Mouse (Mus musculus): Measurements from ENCODE around the gene Fam209. TPM values are rescaled to one million over a fixed set of nuclear protein-coding genes. Genes with fewer than 3 reads are reported as not detected.

The Fam209 gene
- polyA plus RNA-seq, 1 experiment from 2014 or later: 0.12 TPM

DNA sequence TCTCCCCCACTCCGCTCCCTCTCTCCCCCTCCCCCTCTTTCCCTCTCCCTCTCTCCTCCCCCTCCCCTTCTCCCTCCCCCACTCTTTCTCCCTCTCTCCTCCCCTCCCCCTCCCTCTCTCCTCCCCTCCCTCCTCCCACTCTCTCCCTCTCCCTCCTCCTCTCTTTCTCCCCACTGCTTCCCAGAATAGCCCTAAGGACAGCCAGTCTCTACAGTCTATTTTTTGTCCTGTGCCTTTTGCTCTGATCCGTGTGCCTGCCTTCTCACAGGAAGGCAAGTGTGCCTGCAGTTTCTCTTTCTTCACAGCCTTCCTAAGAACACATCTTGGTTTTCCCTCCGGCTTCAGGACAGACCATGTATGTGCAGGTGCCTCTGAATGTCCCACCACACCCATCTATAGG is 5.0 kb downstream of the Fam209 start:
- ATAC-seq (no peak), DNase-seq (ENCODE audit: low read depth, low spot score) (no peak)
- H3K27me3 ChIP-seq: no peaks in the 10 kb centered on the region
- ChIA-PET POLR2A (no interaction called here), CTCF (interaction anchor here (1.2 to 1.6 kb wide), 3 partner anchors 25 to 300 kb away, joined by 3 to 5 read pairs (median 4); no protein-coding TSS in a partner anchor)
- in situ Hi-C loops (cut with MboI; ENCODE audit: low pct_unique_long_range_greater_than_20kb): loop anchor here (5.0 to 25.0 kb wide), 3 partner anchors 300 to 610 kb away; no protein-coding TSS in a partner anchor
- no peak for TF ChIP-seq CTCF (IDR thresholded peaks at IDR 0.05)

DNA sequence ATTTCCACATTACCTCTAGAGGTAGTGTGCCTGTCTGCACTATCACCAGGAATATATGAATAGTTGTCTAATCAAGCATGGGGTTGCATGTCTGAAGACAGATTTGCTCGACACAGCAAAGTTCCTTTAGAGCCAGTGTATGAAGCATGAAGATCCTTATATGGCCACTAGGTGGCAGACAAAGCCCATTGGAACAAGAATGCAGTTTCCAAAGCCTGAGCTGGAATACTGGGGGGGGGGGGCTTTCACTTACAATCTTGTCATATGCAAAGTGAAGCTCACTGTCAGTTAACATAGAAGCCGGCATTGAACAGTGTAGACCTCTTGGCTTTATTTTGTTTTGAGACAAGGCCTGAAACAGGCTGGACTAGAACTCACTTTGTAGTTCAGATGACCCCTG is 5.5 kb downstream of the Fam209 start:
- ChIA-PET CTCF (interaction anchor here (0.6 to 1.6 kb wide), 8 partner anchors 11 to 612 kb away, joined by 3 to 5 read pairs (median 3); no protein-coding TSS in a partner anchor), POLR2A (no interaction called here)
- ATAC-seq (peak; percentile 68), DNase-seq (ENCODE audit: low read depth, low spot score) (no peak)
- peak; percentile 73 for TF ChIP-seq CTCF (IDR thresholded peaks at IDR 0.05)
- no peaks in the 10 kb centered on the region for H3K27me3 ChIP-seq
- in situ Hi-C loops (cut with MboI; ENCODE audit: low pct_unique_long_range_greater_than_20kb): loop anchor here (5.0 to 25.0 kb wide), 3 partner anchors 299 to 609 kb away; no protein-coding TSS in a partner anchor

DNA sequence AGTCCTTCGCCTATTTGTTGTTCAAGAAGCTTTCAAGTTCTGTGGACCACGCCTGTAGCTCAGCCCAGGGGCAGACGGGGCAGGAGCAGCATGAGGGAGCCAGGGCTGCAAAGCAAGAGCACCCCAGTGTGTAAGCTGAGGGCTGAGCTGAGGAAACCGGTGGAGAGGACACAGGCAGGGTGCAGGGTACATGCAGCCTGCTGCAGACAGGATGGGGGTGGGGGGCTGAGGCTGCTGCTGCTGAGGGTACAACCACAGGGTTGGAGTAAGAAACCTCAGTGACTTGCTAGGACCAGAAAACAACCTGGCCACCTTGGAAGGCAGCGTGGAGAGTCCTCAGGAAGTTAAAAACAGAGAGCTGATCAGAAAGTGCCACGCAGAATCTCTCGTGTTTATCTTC is 8.0 kb downstream of the Fam209 start:
- no peaks in the 10 kb centered on the region for H3K27me3 ChIP-seq
- POLR2A ChIA-PET: no interaction called here
- ATAC-seq: no peak
- in situ Hi-C loops (cut with MboI; ENCODE audit: low pct_unique_long_range_greater_than_20kb): loop anchor here (10.0 to 25.0 kb wide), 2 partner anchors 275 to 607 kb away; no protein-coding TSS in a partner anchor
- CTCF ChIA-PET: no interaction called here
- DNase-seq (ENCODE audit: low read depth, low spot score): no peak
- no peak for TF ChIP-seq CTCF (IDR thresholded peaks at IDR 0.05)

DNA sequence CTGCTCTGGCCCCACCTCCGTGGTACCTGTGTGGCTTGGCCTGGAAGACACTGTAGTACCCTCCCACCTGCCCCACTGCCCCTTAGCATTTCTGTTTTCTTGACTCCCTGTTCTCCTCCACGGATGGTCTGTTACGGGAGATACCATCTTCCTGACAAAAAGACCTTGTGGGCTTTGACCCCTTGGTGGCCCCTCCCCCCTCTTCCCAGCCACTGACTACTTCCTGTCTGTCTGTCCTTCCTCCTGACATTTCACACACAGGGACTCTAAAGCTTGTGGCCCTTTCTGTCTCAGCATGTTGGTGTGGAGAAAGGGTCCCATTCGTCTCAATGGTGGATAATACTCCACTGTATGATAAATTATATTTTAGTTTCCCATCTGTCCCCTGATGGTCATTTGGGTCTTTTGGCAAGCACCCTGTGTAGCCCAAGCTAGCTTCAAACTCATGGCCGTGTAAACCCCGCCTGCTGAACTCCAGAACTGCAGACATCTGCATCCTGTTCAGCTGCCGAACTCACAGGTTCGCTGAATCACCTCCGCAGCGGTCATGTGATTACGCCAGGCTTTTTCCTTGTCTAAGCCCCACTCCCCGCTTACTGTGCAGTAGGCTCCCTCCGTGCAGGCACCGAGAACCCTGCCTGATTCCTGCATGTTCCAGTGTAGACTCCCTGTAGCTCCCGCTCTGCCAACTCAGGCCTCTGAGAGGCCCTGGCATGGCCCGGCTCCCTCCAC is 9.5 kb downstream of the Fam209 start:
- ATAC-seq (no peak), DNase-seq (ENCODE audit: low read depth, low spot score) (no peak)
- no peaks in the 10 kb centered on the region for H3K27me3 ChIP-seq
- TF ChIP-seq CTCF (IDR thresholded peaks at IDR 0.05): no peak
- ChIA-PET POLR2A (no interaction called here), CTCF (interaction anchor here (1.2 kb wide), 1 partner anchor 276 kb away, joined by 3 read pairs; no protein-coding TSS in a partner anchor)
- in situ Hi-C loops (cut with MboI; ENCODE audit: low pct_unique_long_range_greater_than_20kb): loop anchor here (10.0 to 25.0 kb wide), 2 partner anchors 273 to 605 kb away; no protein-coding TSS in a partner anchor

DNA sequence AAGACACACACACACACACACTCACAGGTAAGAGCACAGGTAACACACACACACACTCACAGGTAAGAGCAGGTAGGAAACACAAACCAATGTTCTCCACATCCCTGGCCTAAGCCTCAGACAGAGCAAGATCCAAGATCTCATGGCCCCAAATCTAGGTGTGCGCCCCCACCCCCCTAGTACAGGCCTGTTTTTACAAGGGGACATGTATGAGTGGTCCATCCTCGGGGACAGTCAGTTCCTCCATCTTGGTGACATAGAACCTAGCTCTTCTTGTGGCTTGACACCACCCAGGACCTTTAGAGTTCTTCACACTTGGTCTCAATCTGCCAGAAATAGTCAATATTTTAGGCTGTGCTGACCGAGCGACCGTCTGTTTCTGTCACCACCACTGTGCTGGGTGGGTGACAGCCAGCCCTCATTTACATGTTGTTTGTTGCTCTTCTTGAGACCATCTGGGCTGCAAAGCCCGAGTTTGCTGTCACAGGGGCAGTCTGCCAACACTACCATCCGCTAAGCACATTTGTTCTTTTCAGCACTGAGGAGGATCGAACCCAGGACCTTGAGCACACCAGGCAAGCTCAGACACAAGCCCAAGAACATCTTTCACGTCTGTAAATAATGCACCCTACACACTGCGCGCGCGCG is 11.6 kb downstream of the Fam209 start:
- POLR2A ChIA-PET: no interaction called here
- in situ Hi-C loops (cut with MboI; ENCODE audit: low pct_unique_long_range_greater_than_20kb): loop anchor here (10.0 to 25.0 kb wide), 2 partner anchors 271 to 603 kb away; no protein-coding TSS in a partner anchor
- no peaks in the 10 kb centered on the region for H3K27me3 ChIP-seq
- TF ChIP-seq CTCF (IDR thresholded peaks at IDR 0.05): no peak
- CTCF ChIA-PET: no interaction called here
- ATAC-seq (no peak), DNase-seq (ENCODE audit: low read depth, low spot score) (no peak)

DNA sequence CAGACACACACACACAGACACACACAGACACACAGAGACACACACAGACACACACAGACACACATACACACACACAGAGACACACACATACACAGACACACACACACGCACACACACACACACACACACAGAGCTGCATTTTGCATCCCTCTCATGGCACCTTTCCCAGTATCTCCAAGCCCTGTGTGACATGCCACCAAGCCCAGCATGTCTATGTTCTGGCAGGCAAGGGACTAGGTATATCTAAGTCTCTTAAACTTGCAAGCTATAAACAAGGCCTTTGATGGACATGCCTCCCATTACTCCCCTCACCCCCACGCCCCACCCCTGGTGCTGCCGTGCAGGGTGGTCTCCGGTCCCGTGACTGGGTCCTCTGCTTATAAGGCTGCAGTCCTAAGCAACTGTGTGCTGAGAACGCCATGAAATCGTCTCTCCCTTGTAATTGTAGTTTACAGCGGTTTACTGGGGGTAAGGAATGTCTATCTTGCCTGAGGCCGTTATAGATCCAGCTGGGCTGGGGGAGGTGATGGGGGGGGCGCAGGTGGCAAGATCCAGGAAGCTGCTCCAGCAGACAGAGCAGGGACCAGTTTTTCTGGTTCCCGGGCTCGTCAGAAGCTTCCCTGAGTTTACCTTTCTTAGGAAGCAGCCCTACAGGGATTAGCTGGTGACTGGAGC is 12.5 kb downstream of the Fam209 start:
- in situ Hi-C loops (cut with MboI; ENCODE audit: low pct_unique_long_range_greater_than_20kb): loop anchor here (10.0 to 25.0 kb wide), 2 partner anchors 270 to 602 kb away; no protein-coding TSS in a partner anchor
- ChIA-PET POLR2A (no interaction called here), CTCF (no interaction called here)
- DNase-seq (ENCODE audit: low read depth, low spot score) (no peak), ATAC-seq (no peak)
- H3K27me3 ChIP-seq: no peaks in the 10 kb centered on the region
- no peak for TF ChIP-seq CTCF (IDR thresholded peaks at IDR 0.05)

DNA sequence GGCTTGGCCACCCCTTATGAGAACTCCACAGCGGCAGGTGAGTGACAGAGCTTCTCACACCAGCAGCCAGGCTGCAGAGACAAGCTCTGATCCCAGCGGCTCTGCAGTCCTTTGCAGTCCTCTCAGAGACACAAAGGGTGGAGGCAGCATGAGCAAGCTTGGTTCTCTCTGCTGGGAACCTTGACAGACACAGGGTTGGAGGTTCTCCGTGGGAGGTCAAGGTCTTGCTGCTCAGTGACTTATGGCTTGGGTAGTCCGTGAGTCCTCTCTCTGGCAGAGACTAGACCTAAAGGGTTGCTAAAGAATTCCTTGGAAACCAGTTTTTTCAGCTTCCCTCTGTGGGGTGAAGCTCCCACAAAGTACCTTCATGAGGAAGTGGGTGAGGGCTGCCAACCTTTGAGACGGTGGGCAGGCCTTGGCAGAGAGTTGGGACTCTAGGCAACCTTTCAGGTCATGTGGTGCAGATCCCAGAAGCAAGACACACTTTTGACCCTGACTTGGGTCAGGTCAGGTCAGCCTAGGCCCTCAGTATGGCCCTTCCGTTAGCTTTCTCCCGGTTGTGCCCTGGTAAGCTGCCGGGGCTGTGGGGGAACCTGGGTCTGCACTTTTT is 24.5 kb downstream of the Fam209 start:
- TF ChIP-seq CTCF (IDR thresholded peaks at IDR 0.05): no peak
- no peak for DNase-seq (ENCODE audit: low read depth, low spot score)
- in situ Hi-C loops (cut with MboI; ENCODE audit: low pct_unique_long_range_greater_than_20kb): loop anchor here (25.0 kb wide), 1 partner anchor 590 kb away; no protein-coding TSS in a partner anchor
- ChIA-PET POLR2A (no interaction called here), CTCF (no interaction called here)
- ATAC-seq: no peak
- no peaks in the 10 kb centered on the region for H3K27me3 ChIP-seq

DNA sequence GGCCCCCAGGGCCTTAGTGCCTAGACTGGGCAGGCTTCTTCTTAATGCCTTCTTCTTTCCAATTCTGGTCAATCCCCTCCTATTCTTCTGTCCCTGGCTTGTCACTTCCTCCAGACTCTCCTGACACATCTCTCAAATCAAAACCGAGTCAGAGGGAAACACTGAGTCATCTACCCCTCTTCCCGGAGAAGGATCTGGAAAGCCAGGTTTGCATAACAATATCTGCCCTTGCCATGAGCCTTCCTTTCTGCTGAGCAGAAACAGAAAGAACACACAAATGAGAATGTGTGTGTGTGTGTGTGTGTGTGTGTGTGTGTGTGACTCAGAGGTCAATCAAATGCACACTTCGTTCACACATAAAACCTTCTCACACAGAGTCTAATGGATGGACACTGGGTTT is 26.5 kb downstream of the Fam209 start:
- POLR2A ChIA-PET: no interaction called here
- CTCF ChIA-PET: no interaction called here
- no peaks in the 10 kb centered on the region for H3K27me3 ChIP-seq
- TF ChIP-seq CTCF (IDR thresholded peaks at IDR 0.05): no peak
- in situ Hi-C loops (cut with MboI; ENCODE audit: low pct_unique_long_range_greater_than_20kb): loop anchor here (25.0 kb wide), 1 partner anchor 588 kb away; no protein-coding TSS in a partner anchor
- DNase-seq (ENCODE audit: low read depth, low spot score) (no peak), ATAC-seq (no peak)

DNA sequence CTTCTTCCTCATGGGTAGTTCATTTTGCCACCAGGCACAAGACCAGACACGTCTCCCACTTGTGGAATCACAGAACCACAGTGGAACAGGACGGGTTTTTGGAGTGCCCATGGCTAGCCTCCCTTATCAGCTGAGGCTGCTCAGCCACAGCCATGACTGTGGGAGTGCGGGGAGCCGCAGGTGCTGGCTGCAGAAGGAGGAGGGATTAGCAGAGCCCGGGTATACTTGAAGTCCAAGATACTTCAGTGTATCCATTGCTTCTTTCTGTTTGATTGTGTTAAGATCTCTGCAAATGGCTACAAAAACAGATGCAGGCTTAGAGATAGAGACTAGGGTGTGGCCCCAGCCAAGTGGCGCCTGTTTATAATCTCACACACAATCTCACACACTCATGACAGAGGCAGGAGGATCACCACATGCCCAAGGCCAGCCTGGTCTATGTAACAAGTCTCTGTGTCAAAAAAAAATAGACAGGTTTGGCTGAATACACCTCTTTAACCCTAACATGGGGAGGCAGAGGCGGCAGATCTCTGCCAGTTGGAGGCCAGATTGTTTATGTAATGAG is 28.5 kb downstream of the Fam209 start:
- no peak for DNase-seq (ENCODE audit: low read depth, low spot score)

DNA sequence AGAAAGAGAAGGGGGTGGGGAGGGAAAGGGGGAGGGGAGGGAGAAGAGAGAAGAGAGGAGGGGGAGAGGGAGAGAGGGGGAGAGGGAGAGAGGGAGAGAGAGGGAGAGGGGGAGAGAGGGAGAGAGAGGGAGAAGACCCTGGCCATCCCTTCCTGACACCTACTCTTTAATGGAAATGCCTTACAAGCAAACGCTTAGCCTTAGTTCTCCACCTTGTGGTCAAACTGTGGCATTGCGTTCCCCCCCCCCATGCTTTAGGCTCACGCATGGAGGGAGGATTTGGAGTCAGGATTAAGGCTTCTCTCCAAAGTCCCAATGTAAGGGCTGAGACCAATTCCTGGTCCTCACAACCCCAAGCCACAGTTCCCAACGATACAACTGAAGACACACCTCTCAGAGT is 29.0 kb downstream of the Fam209 start:
- ChIA-PET CTCF (interaction anchor here (1.2 to 1.8 kb wide), 3 partner anchors 12 to 272 kb away, joined by 3 to 5 read pairs (median 4); no protein-coding TSS in a partner anchor), POLR2A (no interaction called here)
- H3K27me3 ChIP-seq: no peaks in the 10 kb centered on the region
- in situ Hi-C loops (cut with MboI; ENCODE audit: low pct_unique_long_range_greater_than_20kb): no loop called here
- DNase-seq (ENCODE audit: low read depth, low spot score) (no peak), ATAC-seq (no peak)
- no peak for TF ChIP-seq CTCF (IDR thresholded peaks at IDR 0.05)

More for the DNA sequence above, 28.5 kb downstream of the Fam209 start:
- no peaks in the 10 kb centered on the region for H3K27me3 ChIP-seq
- ChIA-PET CTCF (no interaction called here), POLR2A (no interaction called here)
- no peak for TF ChIP-seq CTCF (IDR thresholded peaks at IDR 0.05)
- in situ Hi-C loops (cut with MboI; ENCODE audit: low pct_unique_long_range_greater_than_20kb): no loop called here
- ATAC-seq: no peak
